Mouse (Mus musculus) small intestine, adult 2 months (tissue): ENCODE data around the gene Fcgr4. TPM values are rescaled to one million over a fixed set of nuclear protein-coding genes. Genes with fewer than 3 reads are reported as not detected.

Experiments used
- H3K27ac ChIP-seq: fragments of 200-500 bp; 2 replicates; pipeline ENCODE4 v1.5.1; 2012; ENCODE audit warnings: low read depth, low read length, control low read depth, inconsistent platforms; ENCODE audit not compliant: insufficient read depth
- H3K27me3 ChIP-seq: fragments of 200-500 bp; 2 replicates; pipeline ENCODE4 v1.6.1; 2012; ENCODE audit warnings: mild to moderate bottlenecking, moderate library complexity, low read length, inconsistent platforms; ENCODE audit not compliant: control insufficient read depth, insufficient read depth
- H3K36me3 ChIP-seq: fragments of 200-500 bp; 2 replicates; pipeline ENCODE4 v1.6.1; 2012; ENCODE audit warnings: mild to moderate bottlenecking, low read length, control low read depth, inconsistent platforms; ENCODE audit not compliant: control insufficient read depth, insufficient read depth
- H3K4me1 ChIP-seq: fragments of 200-500 bp; 2 replicates; pipeline ENCODE4 v1.6.1; 2012; ENCODE audit warnings: low read length, inconsistent platforms, mixed read lengths; ENCODE audit not compliant: control insufficient read depth, insufficient read depth, insufficient read length
- H3K4me3 ChIP-seq: fragments of 200-500 bp; 2 replicates; pipeline ENCODE4 v1.5.1; 2012; ENCODE audit warnings: low read depth, mild to moderate bottlenecking, control low read depth, inconsistent platforms, low read length, moderate library complexity
- CTCF ChIP-seq: fragments of 200-500 bp; IDR thresholded peaks from 2 replicates; pipeline ENCODE4 v1.5.1; 2012; ENCODE audit warnings: low read depth, mild to moderate bottlenecking, control low read depth, inconsistent platforms, low read length, moderate library complexity, mixed read lengths; ENCODE audit not compliant: insufficient replicate concordance, insufficient read length; ENCODE audit errors: extremely low read depth
- POLR2A ChIP-seq: fragments of 200-500 bp; IDR thresholded peaks from 2 replicates; pipeline ENCODE4 v1.6.1; 2012; ENCODE audit warnings: low read depth, mild to moderate bottlenecking, control low read depth, inconsistent platforms, low read length, moderate library complexity
- WGBS: fragments of 180-500 bp; shearing (Covaris S2); methylation state at CpG from one replicate; pipeline ENCODE4 v1.1.7; 2018; 5-methylcytosine and 5-hydroxymethylcytosine counted together
- polyA plus RNA-seq: library from polyadenylated mRNA; depleted of rRNA; stranded (reverse); fragments of >200 nt; gene quantifications from 2 replicates; pipeline ENCODE4 v1.2.3, GENCODE M21; 2012

The Fcgr4 gene
- polyA plus RNA-seq, 1 experiment, result 2.8 TPM

GRCm38 (mm10) chr1:171033196-171033595, 14.5 kb downstream of the Fcgr4 start:
- TF ChIP-seq POLR2A, result no peak
- TF ChIP-seq CTCF, result no peak
- H3K4me3 ChIP-seq, result peak overlapping the region; percentile 61
- under 1% methylated on average over 16 of the region's 16 CpGs for WGBS
- H3K4me1 ChIP-seq, result peaks cover 4% of the 10 kb centered on the region; the same call in 1 of the 2 replicates
- H3K36me3 ChIP-seq, result no peaks in the 10 kb centered on the region
- no peak overlapping the region for H3K27ac ChIP-seq
- H3K27me3 ChIP-seq, result peaks cover 7% of the 10 kb centered on the region; the same call in 1 of the 2 replicates

GRCm38 (mm10) chr1:171033756-171034155, 15.0 kb downstream of the Fcgr4 start:
- peaks cover 7% of the 10 kb centered on the region; the same call in 1 of the 2 replicates for H3K27me3 ChIP-seq
- no peaks in the 10 kb centered on the region for H3K36me3 ChIP-seq
- under 1% methylated on average over 20 of the region's 20 CpGs for WGBS
- H3K27ac ChIP-seq, result no peak overlapping the region
- TF ChIP-seq CTCF (no peak), POLR2A (no peak)
- peak overlapping the region; percentile 61 for H3K4me3 ChIP-seq
- peaks cover 4% of the 10 kb centered on the region; the same call in 1 of the 2 replicates for H3K4me1 ChIP-seq

- H3K27me3 ChIP-seq, result peaks cover 7% of the 10 kb centered on the region; the same call in 1 of the 2 replicates
- no peak overlapping the region for H3K4me3 ChIP-seq
- 25% methylated on average over 11 of the region's 11 CpGs for WGBS
- peaks cover 4% of the 10 kb centered on the region; the same call in 1 of the 2 replicates for H3K4me1 ChIP-seq
- TF ChIP-seq CTCF (no peak), POLR2A (no peak)
- no peaks in the 10 kb centered on the region for H3K36me3 ChIP-seq
- H3K27ac ChIP-seq, result no peak overlapping the region
These were observed 15.5 kb downstream of the Fcgr4 start for GRCm38 (mm10) chr1:171034201-171034600.

GRCm38 (mm10) chr1:171035611-171036010, 16.9 kb downstream of the Fcgr4 start:
- 63% methylated on average over 11 of the region's 11 CpGs for WGBS
- no peak overlapping the region for H3K4me3 ChIP-seq
- no peak for TF ChIP-seq CTCF
- TF ChIP-seq POLR2A, result no peak
- H3K27me3 ChIP-seq, result 0 out of 2 replicates have a peak, but pooled peaks cover 7% of the 10 kb centered on the region
- no peak overlapping the region for H3K27ac ChIP-seq
- H3K36me3 ChIP-seq, result no peaks in the 10 kb centered on the region
- peaks cover 4% of the 10 kb centered on the region; the same call in 1 of the 2 replicates for H3K4me1 ChIP-seq

GRCm38 (mm10) chr1:171036550-171037324, 18.0 kb downstream of the Fcgr4 start:
- H3K4me1 ChIP-seq, result peaks cover 4% of the 10 kb centered on the region; the same call in 1 of the 2 replicates
- H3K27me3 ChIP-seq, result 0 out of 2 replicates have a peak, but pooled peaks cover 6% of the 10 kb centered on the region
- no peaks in the 10 kb centered on the region for H3K36me3 ChIP-seq
- WGBS, result 5% methylated on average over 22 of the region's 22 CpGs
- no peak for TF ChIP-seq POLR2A
- TF ChIP-seq CTCF, result no peak
- peak overlapping the region; percentile 32; the same call in 1 of the 2 replicates for H3K4me3 ChIP-seq
- no peak overlapping the region for H3K27ac ChIP-seq

DNA sequence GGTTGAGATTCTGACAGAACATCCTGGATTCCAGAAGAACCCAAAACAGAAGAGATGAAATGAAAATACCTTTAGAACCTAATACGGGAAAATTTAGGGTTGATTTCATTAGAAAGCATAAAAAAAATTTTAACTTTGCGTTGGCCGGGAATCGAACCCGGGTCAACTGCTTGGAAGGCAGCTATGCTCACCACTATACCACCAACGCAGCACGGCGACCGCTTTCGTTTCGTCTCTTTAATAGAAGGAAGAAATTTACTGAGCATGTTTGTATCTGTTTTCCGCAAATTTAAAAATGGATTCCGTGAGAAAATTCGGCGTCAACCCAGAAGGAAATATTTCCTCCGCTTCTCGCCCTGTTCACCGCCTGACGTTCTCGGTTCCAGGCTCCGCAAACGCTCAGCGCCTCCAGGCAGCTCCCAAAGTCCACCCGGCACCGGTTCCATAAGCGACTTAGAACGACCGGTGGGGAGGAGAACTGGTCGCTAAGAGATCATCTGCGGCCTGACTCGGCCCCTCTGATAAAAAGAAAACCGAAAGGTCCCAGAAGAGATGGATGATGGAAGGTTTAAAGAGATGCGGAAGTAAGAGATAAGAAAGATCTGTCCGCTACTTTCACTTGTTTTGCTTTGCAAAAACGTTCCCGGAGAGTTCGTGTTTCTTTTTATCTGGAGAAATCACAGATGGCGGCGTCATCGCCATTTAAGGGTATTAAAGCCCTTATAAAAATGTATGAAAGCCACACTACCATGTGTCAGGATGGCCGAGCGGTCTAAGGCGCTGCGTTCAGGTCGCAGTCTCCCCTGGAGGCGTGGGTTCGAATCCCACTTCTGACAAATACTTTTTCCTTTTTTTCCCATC, 19.4 kb downstream of the Fcgr4 start:
- peak overlapping the region; percentile 79 for H3K27ac ChIP-seq
- WGBS, result under 1% methylated on average over 47 of the region's 47 CpGs
- H3K4me3 ChIP-seq, result peak overlapping the region; percentile 87
- 0 out of 2 replicates have a peak, but pooled peaks cover 3% of the 10 kb centered on the region for H3K27me3 ChIP-seq
- peaks cover 4% of the 10 kb centered on the region; the same call in 1 of the 2 replicates for H3K4me1 ChIP-seq
- TF ChIP-seq POLR2A (no peak), CTCF (no peak)
- H3K36me3 ChIP-seq, result no peaks in the 10 kb centered on the region

DNA sequence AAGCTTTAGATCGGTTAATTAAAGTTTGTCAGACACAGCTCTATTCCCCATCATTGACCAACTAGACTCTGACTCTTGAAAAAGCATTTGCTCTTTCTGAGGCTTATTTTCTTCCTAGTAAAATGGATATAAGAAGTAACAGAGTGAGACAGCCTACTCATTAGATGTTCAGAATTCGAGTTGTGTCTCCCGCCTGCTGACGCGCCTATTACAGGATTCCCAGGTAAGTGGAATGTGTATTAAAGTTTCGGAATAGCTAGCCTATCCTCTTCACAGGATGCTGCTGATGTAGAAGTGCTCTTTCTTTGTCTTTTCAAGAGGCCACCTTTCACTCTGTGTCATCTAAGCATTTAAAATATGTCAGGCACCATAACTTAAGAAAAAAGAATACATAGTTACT, 20.4 kb downstream of the Fcgr4 start:
- Histone ChIP-seq H3K27ac (no peak overlapping the region), H3K4me3 (no peak overlapping the region), H3K27me3 (0 out of 2 replicates have a peak, but pooled peaks cover 3% of the 10 kb centered on the region), H3K4me1 (peaks cover 4% of the 10 kb centered on the region; the same call in 1 of the 2 replicates), H3K36me3 (no peaks in the 10 kb centered on the region)
- 78% methylated on average over 6 of the region's 6 CpGs for WGBS
- TF ChIP-seq CTCF (no peak), POLR2A (no peak)
